Mouse (Mus musculus) heart, postnatal 14 days (tissue): ENCODE data around the gene Fhl1. TPM values are rescaled to one million over a fixed set of nuclear protein-coding genes. Genes with fewer than 3 reads are reported as not detected.
A peak's percentile ranks its signal among the peaks of the same experiment; 100 is the strongest.

ENCODE experiments used
- DNase-seq, 2 experiments: peaks; one replicate each; pipeline ENCODE4 v3.0.0; 2021 to 2022
- intact Hi-C: fragments of 180-260 bp; cut with DNase I; formaldehyde crosslinking; loops from one replicate; pipeline ENCODE4 v1.15.1; 2025
- total RNA-seq, 2 experiments: library from RNA; stranded (reverse); gene quantifications; 2 replicates each; pipeline ENCODE4 v1.2.3; 2021

Gene Fhl1
- total RNA-seq, 2 experiments from 2014 or later: 98.3 to 107 TPM

- no peak for DNase-seq
- intact Hi-C loops: no loop called here
Measured at GRCm38 (mm10) chrX:56741428-56741827, 9.8 kb downstream of the Fhl1 start.

DNA sequence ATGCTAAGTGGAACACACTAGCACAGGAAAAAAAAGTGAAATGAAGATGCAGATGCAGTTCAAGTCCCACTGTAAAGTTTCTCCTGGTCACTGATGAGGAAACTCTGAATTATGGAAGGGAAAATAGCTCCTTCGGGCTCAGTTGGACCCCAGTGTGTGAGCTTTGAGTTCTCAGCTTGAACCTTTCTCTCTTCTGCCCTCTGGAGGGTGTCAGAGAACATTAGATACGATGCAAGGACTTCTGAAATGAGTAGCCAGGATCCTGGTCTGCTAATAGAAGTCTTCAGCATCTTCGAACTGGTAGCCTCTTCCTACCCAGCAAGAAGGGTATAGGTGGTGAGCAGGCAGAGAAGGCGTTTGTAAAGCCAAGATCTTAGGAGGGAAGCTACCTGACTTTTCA is 19.9 kb downstream of the Fhl1 start:
- intact Hi-C loops: loop anchor here (2.0 kb wide), 1 partner anchor 101 kb away; no protein-coding TSS in a partner anchor
- DNase-seq: no peak

- intact Hi-C loops: no loop called here
- peak in 1 of 2 experiments; percentile 24 for DNase-seq
Measured at GRCm38 (mm10) chrX:56752144-56752543, 20.6 kb downstream of the Fhl1 start.

DNA sequence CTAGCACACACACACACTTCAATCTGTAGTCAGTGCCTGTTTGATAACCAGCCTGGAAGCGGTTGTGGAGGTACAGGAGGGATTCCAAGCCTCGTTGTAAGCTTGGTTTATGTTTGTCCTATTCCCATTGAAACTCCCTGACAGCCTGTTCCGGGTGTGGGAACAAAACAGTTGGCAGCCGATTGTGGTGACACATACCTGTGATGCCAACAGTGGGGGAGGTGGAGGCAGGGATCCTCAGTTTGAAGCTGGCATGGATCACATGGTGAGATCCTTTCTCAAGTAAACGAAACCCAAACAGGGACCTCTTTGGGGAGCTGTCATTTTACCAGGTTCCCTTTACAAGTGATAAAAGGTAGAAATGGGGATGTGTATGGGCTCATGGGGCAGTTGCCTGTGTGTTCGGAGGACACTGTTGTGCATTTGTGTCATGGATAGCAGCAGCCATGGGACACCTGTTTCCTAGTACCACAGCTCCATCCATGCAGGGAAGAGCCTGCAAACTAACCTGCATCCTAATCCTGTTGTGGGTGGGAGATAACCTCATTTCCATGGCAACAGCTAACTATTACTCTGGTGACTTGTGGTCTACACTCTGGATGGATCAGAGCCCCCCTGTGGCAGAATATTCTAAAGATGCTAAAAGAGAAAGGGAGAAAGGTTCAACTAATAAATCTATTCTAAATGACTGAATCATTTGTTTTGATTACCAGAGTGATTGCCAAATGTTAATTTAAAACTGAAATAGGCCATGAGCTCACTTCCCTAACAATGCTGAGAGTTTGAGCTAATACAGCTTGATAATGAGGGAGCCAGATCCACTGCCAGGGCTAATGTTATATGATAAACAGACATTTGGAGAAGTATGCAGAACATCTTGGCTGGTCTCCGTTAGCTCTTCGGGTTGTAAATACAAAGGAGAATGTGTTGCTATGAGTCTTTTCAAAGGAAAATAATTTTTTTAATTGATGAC is 22.0 kb downstream of the Fhl1 start:
- no peak for DNase-seq
- intact Hi-C loops: no loop called here

DNA sequence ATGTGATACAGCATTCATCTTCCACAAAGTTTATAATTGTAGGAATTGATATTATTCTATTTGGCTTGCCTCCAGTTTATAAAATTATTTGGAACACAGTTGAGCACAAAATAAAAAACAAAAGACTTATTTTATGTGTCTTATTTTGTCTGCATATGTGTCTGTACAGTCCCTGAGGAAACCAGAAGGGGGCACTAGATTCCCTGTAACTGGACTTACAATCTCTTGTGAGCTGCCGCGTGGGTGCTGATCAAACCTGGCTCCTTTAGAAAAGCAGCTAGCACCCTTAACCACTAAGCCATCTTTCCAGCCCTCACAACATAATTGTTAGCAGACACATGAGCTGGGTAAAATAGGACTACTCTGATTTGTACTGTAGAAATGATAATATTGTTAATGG is 24.1 kb downstream of the Fhl1 start:
- DNase-seq: peak; percentile 28 to 59
- intact Hi-C loops: loop anchor here (1.0 to 5.0 kb wide), 2 partner anchors 36 to 82 kb away; no protein-coding TSS in a partner anchor

DNA sequence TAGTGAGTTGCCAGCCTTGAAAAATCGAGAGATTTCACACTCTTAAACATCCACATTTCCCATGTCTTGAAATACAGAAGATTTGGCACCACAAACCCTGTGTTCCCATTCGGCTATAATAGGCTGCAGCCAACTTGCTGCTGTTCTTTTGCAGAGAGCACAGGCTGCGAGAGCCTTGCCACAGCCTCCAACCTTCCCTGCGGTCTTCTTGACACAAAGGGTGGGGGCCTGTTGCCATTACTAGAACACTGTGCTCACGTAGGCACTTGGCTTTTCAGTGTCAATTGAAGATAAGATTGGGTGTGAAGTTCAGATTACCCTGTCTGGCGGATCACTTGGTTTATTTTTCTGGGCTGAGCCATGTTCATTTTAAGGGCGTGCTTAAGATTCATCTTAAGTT is 24.8 kb downstream of the Fhl1 start:
- DNase-seq: no peak
- intact Hi-C loops: loop anchor here (1.0 to 5.0 kb wide), 2 partner anchors 35 to 81 kb away; no protein-coding TSS in a partner anchor

DNA sequence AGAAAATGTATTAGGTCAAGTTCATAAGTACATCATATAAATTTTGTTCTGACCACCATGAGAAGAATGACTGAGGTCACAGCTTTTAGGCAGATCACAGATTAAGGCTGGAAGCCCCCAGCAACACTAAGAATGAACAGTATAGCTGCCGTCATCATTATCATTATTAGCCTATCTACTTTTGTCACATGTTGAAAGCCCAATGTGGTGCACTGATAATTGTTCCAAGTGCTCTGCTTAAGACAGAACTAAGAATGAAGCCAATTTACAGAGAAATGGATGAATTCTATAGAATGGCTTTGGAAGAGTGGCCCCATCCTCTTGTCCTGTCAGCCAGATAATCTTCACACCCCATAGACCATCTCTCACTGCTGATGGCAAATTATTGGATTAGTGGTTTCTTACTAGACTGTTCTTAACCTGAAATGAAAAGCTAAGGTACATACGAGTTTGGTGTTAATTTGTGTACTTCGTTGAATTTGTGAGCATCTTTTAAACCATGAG is 28.7 kb downstream of the Fhl1 start:
- intact Hi-C loops: no loop called here
- no peak for DNase-seq

DNA sequence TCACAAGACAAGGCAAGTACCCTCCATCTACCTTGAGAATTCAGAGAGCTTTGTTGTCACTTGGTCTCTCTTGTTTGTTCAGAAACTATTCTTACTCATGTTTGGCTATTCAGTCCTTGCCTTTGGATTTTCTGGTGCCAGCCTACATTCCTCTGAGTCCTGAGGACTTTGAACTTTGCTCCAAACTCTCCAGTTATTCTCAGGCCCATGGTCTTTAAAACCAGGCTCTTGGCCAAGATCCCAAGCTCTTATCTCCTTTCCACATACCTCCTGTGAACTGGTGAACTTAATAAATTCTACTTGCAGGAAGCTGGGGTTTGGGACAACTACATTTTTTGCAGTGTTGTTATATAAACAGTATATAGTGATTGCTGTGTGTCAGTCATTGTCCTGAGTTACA is 38.3 kb downstream of the Fhl1 start:
- intact Hi-C loops: no loop called here
- DNase-seq: no peak

DNA sequence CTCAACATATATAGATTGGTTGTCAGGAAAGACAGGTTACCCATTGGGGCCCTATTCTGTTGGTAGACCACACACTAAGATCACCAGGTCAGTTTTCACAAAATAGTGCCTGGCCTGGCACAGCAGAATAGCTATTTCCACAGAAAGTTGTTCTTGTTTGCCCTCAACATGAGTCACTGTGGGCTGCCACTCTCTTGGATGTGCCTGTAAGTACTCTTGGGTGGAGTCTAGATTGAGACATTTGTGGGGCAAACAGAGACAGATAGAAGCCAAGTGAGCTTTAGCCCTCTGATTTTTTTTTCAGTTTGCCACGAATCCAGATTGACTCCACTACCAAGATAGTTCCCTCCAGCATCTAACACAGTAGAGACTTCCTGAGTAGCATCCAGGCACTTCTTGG is 40.2 kb downstream of the Fhl1 start:
- intact Hi-C loops: no loop called here
- DNase-seq: no peak

- intact Hi-C loops: no loop called here
- DNase-seq: no peak
Measured at GRCm38 (mm10) chrX:56773329-56773728, 41.7 kb downstream of the Fhl1 start.

- intact Hi-C loops: no loop called here
- peak; percentile 22 to 25 for DNase-seq
Measured at GRCm38 (mm10) chrX:56786281-56787061, 54.9 kb downstream of the Fhl1 start.

GRCm38 (mm10) chrX:56787486-56787885 is 55.9 kb downstream of the Fhl1 start:
- DNase-seq: no peak
- intact Hi-C loops: no loop called here

GRCm38 (mm10) chrX:56790591-56790990 is 59.0 kb downstream of the Fhl1 start:
- DNase-seq: no peak
- intact Hi-C loops: no loop called here

DNA sequence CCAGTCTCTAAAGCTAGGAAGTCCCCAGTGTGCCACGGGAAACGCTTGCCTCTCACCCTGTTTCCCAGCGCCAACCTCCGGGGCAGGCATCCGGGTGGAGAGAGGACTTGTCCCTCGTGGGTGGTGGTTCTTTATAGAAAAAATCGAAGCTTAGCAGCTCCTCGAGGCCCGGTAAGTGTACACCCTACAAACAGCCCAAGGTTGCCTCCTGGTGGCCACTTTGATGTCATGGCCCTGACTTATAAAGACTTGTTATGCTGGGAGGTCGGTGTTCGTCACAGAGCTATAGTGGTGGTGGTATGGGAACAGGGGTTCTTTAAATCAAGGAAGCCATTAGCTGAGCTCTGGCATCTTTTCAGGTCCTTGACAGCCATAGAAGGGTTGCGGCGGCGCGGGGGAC is 59.7 kb downstream of the Fhl1 start:
- peak; percentile 60 to 72 for DNase-seq
- intact Hi-C loops: loop anchor here (1.0 kb wide), 2 partner anchors 35 to 141 kb away; no protein-coding TSS in a partner anchor

DNA sequence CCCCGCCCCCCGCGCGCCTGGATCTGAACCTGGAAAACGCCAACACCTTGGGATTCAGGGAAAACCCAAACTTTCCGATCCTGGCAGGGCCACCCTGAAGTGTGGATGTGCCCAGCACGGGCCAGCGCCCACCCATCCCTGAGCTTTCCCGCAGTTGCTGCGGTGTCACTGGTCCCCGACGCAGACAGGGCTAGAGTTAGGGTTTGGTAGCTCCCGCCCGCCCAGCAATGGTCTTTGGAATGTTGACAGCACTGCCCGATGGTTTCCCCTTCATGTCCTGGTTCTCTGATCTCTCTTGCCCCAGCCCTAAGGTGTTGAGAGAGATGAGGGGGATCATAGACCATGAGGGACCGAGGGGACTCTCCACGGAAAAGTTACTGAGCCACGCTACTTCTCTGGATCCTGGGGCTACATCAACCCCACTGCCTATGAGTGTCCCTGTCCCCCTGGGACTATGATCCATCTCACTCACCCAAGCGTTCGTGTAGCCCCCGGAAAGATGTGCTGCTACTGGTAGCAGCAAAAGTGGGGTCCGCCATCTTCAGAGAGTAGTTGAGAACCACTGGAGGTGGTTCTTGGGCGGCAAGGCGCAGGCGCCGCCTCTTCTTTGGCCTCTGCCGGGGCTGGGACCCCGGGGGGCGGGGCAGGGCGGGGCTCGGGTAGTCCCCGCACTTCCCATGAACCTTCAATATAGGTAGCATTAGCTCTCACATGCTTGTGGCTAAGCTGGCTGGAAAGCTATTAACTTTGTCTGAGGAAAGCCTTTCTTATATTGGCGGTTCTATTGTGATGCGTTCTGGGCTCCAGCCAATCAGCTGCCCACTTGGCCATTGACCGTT is 90.4 kb downstream of the Fhl1 start, which contains the start of gene Map7d3:
TSS of gene Map7d3 (minus strand) at position 562 of the 839 bp plus-strand sequence.
- DNase-seq: peak; percentile 13 to 21
- intact Hi-C loops: no loop called here

GRCm38 (mm10) chrX:56827492-56827891 is 95.9 kb downstream of the Fhl1 start:
- DNase-seq: no peak
- intact Hi-C loops: no loop called here

GRCm38 (mm10) chrX:56835842-56836241 is 104.3 kb downstream of the Fhl1 start:
- no peak for DNase-seq
- intact Hi-C loops: loop anchor here (5.0 to 10.0 kb wide), 3 partner anchors 79 to 301 kb away; no protein-coding TSS in a partner anchor

DNA sequence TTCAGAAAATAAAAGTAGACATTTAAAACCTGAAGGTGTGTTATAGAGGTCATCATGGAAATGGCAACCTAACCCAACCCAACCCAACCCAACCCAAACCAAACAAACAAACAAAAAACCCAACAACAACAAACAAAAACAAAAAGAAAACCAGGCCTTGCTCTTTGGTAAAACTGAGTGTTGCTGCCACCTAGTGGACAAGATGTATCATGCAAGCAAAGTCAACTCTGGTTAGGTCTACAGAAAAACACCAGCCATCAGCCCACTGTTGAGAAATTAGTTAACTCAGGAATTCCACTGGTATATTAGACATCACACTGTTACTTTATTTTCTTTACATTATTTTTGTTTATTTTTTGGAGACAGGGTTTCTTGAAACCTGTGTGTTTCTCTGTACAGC is 107.8 kb downstream of the Fhl1 start:
- peak; percentile 6 to 29 for DNase-seq
- intact Hi-C loops: loop anchor here (2.0 to 10.0 kb wide), 4 partner anchors 82 to 305 kb away; no protein-coding TSS in a partner anchor

GRCm38 (mm10) chrX:56841255-56841654 is 109.7 kb downstream of the Fhl1 start:
- intact Hi-C loops: no loop called here
- DNase-seq: no peak
